Mouse (Mus musculus) ES-E14 (cell line): ENCODE data around the gene Gpatch3.

Experiments used
- MAFK ChIP-seq: IDR thresholded peaks from 2 replicates; pipeline ENCODE4 v1.6.1; 2014; ENCODE audit warnings: mild to moderate bottlenecking, low read depth, low read length, inconsistent platforms; ENCODE audit not compliant: insufficient read depth
- ZC3H11A ChIP-seq: IDR thresholded peaks from 2 replicates; pipeline ENCODE4 v1.6.1; 2012; ENCODE audit warnings: low read depth, mild to moderate bottlenecking, inconsistent platforms, low read length, borderline replicate concordance
- ZNF384 ChIP-seq: IDR thresholded peaks from 2 replicates; pipeline ENCODE4 v1.6.1; 2012; ENCODE audit warnings: low read depth, low read length, inconsistent platforms

DNA sequence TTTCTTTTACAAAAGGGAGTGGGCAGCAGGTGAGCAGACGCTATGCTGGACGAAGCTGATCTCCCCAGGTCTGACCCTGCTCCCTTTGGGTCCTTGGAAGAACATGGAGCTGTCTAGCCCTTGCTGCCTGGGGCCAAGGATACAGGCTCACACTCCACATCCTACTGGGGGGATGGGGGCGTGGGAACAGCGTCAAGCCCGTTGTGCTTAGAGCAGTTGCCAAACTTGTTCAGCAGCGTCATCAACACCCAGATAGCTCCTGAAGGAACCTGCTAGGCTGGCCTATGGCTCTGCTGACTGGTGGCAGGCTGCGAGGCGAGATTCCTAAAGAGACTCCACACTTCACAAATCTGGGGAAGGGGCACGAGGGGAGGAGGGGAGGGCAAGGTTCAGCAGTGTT is 30.8 kb downstream of the Gpatch3 start:
- TF ChIP-seq ZNF384 (no peak), MAFK (no peak), ZC3H11A (no peak)
